Mouse (Mus musculus): Measurements from ENCODE around the gene Nudt9. TPM values are rescaled to one million over a fixed set of nuclear protein-coding genes. Genes with fewer than 3 reads are reported as not detected.

Nudt9 gene
- polyA plus RNA-seq, 1 experiment from 2014 or later: 57.3 TPM

DNA sequence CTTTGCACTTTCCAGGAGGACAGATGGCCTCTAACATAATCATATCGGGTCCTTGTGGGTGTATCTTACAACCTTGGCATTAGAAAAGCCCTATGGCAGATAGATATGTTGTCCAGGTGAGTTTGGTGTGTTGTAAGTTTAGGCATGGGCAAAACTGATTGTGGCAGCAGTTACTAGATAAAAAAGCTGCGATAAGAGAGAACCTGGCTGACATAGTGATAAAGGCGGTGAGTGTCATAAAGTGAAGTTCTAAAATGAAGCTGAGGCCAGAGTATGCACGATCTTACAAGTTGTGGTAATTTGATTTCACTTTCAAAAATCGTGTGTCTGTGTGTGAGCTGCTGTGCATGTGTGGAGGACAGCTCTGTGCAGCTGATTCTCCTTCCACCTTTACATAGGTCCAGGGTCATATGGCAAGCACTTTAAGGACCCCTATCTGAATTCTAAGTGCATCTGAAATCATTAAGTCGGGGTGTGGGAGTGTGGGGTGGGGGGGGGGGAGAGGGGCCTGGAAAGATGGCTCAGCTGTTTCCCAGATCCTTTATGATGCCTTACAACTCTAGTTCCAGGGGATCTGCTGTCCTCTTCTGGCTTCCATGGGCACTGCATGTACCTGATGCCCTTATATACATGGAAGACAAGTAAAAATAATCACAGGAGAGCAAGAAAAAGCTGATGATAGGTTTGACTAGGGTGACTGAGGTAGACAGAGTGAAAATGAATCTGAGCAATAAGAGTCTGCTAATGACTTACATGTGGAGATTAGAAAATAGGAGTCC lies 6.8 kb upstream of the Nudt9 start:
- no peaks in the 10 kb centered on the region for H3K9me3 ChIP-seq (replicated peaks)
- H3K4me2 ChIP-seq: no peak overlapping the region
- ATAC-seq (ENCODE audit: insufficient number of reproducible peaks, low FRiP score): no peak

DNA sequence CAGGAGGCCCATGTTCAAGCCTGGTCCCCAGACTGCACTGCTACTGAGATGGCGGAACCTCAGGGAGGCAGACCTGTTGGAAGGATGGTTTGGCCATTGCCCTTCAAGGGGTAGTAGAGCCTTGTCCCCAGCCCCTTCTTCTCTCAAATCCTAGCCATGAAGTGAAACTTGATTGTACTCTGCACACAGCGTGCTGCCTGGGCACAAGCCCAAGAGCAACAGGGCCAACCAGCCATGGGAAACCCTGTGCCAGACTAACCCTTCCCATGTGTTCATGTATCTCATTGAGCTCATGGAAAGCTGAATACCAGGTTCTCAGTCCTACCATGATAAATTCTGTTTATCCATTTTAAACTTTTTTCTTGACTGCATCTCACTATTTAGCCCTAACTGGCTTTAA lies 3.2 kb upstream of the Nudt9 start:
- peak overlapping the region; percentile 46; the same call in 1 of the 2 replicates for H3K27ac ChIP-seq (ENCODE audit: poor library complexity, severe bottlenecking)
- WGBS: 84% methylated on average over 2 of the region's 2 CpGs
- no peak for ATAC-seq (ENCODE audit: insufficient number of reproducible peaks, low FRiP score)
- no peaks in the 10 kb centered on the region for H3K36me3 ChIP-seq
- no peaks in the 10 kb centered on the region for H3K27me3 ChIP-seq (replicated peaks)
- no peaks in the 10 kb centered on the region for H3K9me3 ChIP-seq (replicated peaks)
- H3K9ac ChIP-seq: no peak overlapping the region
- H3K4me2 ChIP-seq: no peak overlapping the region
- H3K4me1 ChIP-seq (replicated peaks): peaks cover 14% of the 10 kb centered on the region
- H3K4me3 ChIP-seq: no peak overlapping the region

More for the DNA sequence above, 6.8 kb upstream of the Nudt9 start:
- peaks cover 10% of the 10 kb centered on the region for H3K4me1 ChIP-seq (replicated peaks)
- no peaks in the 10 kb centered on the region for H3K27me3 ChIP-seq (replicated peaks)
- no peak overlapping the region for H3K27ac ChIP-seq (ENCODE audit: poor library complexity, severe bottlenecking)
- 64% methylated on average over 6 of the region's 6 CpGs for WGBS
- H3K9ac ChIP-seq: no peak overlapping the region
- no peaks in the 10 kb centered on the region for H3K36me3 ChIP-seq
- no peak overlapping the region for H3K4me3 ChIP-seq

DNA sequence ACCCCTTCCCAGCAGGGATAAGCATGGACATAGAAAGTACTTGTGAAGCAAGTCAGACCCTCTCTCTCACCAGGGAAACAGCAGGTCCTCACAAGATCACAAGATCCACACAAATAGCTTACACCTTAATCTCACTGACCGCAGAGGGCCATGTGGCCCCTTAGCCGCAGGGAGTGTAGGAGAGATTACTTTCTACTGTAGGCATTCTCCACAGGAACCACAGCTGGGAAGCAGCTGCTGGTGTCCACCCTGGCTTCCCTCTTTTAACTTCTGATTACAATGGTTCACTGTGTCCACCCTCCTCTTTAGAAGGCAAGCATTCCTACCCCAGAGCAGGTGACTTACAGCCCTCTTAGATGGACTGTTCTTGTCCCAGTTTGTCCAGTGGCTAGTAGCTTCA lies 2.4 kb upstream of the Nudt9 start:
- Histone ChIP-seq H3K27ac (ENCODE audit: poor library complexity, severe bottlenecking) (peak overlapping the region; percentile 46; the same call in 1 of the 2 replicates), H3K4me3 (no peak overlapping the region), H3K9ac (no peak overlapping the region), H3K4me2 (no peak overlapping the region), H3K27me3 (replicated peaks) (no peaks in the 10 kb centered on the region), H3K4me1 (replicated peaks) (peaks cover 19% of the 10 kb centered on the region), H3K36me3 (no peaks in the 10 kb centered on the region), H3K9me3 (replicated peaks) (no peaks in the 10 kb centered on the region)
- ATAC-seq (ENCODE audit: insufficient number of reproducible peaks, low FRiP score): no peak
- WGBS: 14% methylated on average over 2 of the region's 2 CpGs

DNA sequence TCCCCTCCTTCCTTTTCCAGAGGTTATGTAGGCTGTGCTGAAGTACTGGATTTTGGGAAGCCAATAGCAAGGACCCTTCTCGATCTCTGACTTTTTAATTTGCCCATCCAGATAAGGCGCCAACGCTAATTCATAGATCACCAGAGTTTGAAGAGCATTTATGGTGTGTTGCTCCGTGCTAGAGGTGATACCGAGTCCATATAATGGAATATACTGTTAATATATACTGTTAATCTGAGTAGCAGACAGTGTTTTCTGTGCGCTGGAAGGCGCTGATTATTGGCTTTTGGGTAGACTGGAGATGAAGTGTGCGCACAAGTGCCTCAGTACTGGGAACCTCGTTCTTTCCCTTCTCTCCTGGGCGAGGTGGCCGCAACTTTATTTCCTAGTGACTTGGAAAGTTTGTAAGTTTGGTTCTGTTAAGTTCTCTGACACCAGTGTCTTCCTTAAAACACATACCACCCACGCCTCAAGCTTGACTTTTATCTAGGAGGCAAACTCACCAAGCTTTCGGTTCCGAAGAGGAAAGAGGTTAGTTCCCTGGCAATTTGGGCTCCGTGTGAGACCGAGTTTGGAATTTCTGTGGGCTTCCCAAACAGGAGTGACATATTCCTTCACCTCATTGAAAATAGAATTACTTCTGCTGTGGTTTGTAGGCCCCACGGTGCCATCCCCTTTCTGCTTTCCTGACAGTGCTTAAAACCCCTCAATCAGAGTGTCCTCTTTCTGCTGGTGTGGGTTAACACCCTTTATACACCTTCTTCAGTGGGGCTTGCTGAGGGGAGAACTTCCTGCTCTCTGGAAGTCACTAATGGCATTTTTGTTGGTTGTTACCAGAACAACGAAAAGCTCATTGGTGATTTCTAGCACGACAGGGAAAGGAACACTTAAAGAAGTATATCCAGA lies 1.3 kb downstream of the Nudt9 start:
- no peaks in the 10 kb centered on the region for H3K9me3 ChIP-seq (replicated peaks)
- H3K4me3 ChIP-seq: peak overlapping the region; percentile 85
- peaks cover 21% of the 10 kb centered on the region for H3K36me3 ChIP-seq
- 3% methylated on average over 19 of the region's 19 CpGs for WGBS
- peaks cover 19% of the 10 kb centered on the region for H3K4me1 ChIP-seq (replicated peaks)
- peak overlapping the region; percentile 94 for H3K9ac ChIP-seq
- peak overlapping the region; percentile 79 for H3K27ac ChIP-seq (ENCODE audit: poor library complexity, severe bottlenecking)
- no peak for ATAC-seq (ENCODE audit: insufficient number of reproducible peaks, low FRiP score)
- H3K4me2 ChIP-seq: peak overlapping the region; percentile 78
- no peaks in the 10 kb centered on the region for H3K27me3 ChIP-seq (replicated peaks)

DNA sequence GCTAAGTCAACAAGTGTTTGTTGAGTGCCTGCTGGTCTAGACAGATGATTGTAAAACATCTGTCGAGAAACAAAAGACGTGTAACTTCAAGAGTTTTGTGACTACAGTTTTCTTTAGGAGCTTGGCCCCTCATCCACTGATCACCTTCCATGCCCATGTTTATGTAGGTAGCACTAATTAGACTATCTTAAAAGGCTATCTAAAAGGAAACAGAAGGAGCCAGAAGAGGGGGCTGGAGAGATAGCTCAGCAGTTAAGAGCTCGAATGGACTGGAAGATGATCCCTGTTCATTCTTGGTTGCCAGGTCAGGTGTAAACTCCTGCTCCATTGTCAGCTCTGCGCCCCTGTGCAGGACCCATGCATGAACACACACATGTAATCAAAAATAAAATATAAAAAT lies 2.0 kb downstream of the Nudt9 start:
- 44% methylated on average over 4 of the region's 4 CpGs for WGBS
- Histone ChIP-seq H3K9me3 (replicated peaks) (no peaks in the 10 kb centered on the region), H3K4me3 (peak overlapping the region; percentile 85), H3K9ac (peak overlapping the region; percentile 94; the same call in 1 of the 2 replicates), H3K4me1 (replicated peaks) (peaks cover 19% of the 10 kb centered on the region), H3K27me3 (replicated peaks) (no peaks in the 10 kb centered on the region), H3K36me3 (peaks cover 23% of the 10 kb centered on the region), H3K27ac (ENCODE audit: poor library complexity, severe bottlenecking) (no peak overlapping the region), H3K4me2 (peak overlapping the region; percentile 78)
- no peak for ATAC-seq (ENCODE audit: insufficient number of reproducible peaks, low FRiP score)

DNA sequence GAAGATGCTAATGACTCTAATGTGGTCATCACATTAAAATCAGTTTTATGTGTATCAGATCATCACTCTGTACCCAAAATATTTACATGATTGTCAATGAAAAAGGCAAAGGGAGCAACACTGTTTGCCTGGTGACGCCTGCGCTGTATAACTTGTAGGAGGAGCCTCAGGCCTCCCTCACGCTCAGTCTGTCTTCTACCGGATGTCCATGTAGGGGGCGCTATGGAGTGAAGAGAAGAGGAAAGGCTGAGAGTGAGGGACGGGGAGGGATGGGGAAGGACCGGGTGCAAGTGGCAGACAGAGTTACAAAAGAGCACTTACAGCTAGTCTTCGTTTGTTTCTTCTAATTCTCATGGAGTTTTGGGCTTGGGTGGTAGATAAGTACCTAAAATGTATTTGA lies 6.8 kb downstream of the Nudt9 start:
- Histone ChIP-seq H3K4me3 (no peak overlapping the region), H3K27me3 (replicated peaks) (no peaks in the 10 kb centered on the region), H3K9ac (no peak overlapping the region), H3K36me3 (peaks cover 38% of the 10 kb centered on the region), H3K4me1 (replicated peaks) (0 out of 2 replicates have a peak, but pooled peaks cover 4% of the 10 kb centered on the region), H3K27ac (ENCODE audit: poor library complexity, severe bottlenecking) (no peak overlapping the region), H3K9me3 (replicated peaks) (no peaks in the 10 kb centered on the region), H3K4me2 (no peak overlapping the region)
- no peak for ATAC-seq (ENCODE audit: insufficient number of reproducible peaks, low FRiP score)
- 66% methylated on average over 8 of the region's 8 CpGs for WGBS

DNA sequence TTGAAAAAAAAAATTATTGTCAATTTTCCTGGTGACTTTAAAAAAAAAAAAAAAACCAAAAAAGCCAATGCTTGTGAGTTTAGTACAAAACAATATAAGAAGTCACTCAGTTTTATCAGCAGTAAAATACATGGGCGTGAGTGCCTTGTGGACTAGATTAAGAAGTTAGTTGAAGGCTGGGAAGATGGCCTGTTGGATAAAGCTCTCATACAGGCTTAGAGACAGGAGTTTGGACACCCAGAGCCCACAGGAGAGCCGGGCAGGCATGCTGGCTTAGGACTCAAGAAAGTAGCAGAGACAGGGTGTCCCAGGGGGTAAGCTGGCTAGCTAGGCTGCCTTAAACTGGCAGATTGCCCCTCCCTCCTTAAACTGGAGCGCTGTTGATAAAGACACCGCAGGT lies 8.8 kb downstream of the Nudt9 start:
- H3K9me3 ChIP-seq (replicated peaks): no peaks in the 10 kb centered on the region
- no peak overlapping the region for H3K4me3 ChIP-seq
- H3K9ac ChIP-seq: no peak overlapping the region
- H3K4me2 ChIP-seq: no peak overlapping the region
- no peaks in the 10 kb centered on the region for H3K27me3 ChIP-seq (replicated peaks)
- no peak for ATAC-seq (ENCODE audit: insufficient number of reproducible peaks, low FRiP score)
- no peak overlapping the region for H3K27ac ChIP-seq (ENCODE audit: poor library complexity, severe bottlenecking)
- 84% methylated on average over 4 of the region's 4 CpGs for WGBS
- no peaks in the 10 kb centered on the region for H3K4me1 ChIP-seq (replicated peaks)
- peaks cover 53% of the 10 kb centered on the region for H3K36me3 ChIP-seq

DNA sequence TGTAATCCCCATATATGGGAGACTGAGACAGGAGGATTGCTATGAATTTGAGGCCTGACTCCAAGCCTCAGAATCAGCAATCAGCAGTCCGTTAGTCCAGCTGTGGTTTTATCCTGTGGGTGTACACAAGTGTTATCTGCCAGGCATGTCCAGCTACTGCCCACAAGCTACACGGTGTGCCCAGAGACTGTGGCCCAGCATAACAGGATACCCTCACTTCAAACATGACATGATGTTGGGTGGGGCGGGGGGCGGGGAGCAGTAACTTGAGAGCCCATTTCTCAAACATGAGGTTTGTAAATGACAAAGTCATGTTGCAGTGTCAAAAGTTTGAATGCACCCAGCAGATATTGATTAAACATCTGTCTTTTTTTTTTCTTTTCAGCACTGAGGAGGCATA lies 9.7 kb downstream of the Nudt9 start:
- Histone ChIP-seq H3K4me3 (no peak overlapping the region), H3K27me3 (replicated peaks) (no peaks in the 10 kb centered on the region), H3K4me1 (replicated peaks) (no peaks in the 10 kb centered on the region), H3K9me3 (replicated peaks) (no peaks in the 10 kb centered on the region), H3K36me3 (peaks cover 58% of the 10 kb centered on the region), H3K9ac (no peak overlapping the region), H3K4me2 (no peak overlapping the region), H3K27ac (ENCODE audit: poor library complexity, severe bottlenecking) (no peak overlapping the region)
- no peak for ATAC-seq (ENCODE audit: insufficient number of reproducible peaks, low FRiP score)
- 80% methylated on average over 4 of the region's 4 CpGs for WGBS

DNA sequence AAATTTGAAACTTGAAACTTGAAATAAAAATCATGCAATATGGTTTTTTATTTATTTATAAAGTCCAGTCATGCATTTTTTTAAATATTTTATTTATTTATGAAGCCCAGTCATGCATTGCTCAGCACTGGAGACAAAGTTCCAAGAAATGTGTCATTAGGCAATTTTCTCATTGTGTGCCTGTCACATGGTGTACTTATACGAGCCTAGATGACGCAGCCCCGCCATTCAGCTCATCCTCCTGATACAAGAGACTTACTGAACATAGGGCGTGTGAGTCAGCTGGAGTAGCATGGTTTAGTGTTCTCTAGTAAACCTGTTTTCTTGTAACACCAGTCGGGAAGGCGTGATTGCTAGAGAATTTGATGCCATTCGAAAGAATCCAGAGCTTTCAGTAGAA lies 10.2 kb downstream of the Nudt9 start:
- Histone ChIP-seq H3K4me1 (replicated peaks) (no peaks in the 10 kb centered on the region), H3K27ac (ENCODE audit: poor library complexity, severe bottlenecking) (no peak overlapping the region), H3K4me2 (no peak overlapping the region), H3K9me3 (replicated peaks) (no peaks in the 10 kb centered on the region), H3K9ac (no peak overlapping the region), H3K4me3 (no peak overlapping the region), H3K27me3 (replicated peaks) (no peaks in the 10 kb centered on the region), H3K36me3 (peaks cover 58% of the 10 kb centered on the region)
- ATAC-seq (ENCODE audit: insufficient number of reproducible peaks, low FRiP score): no peak
- WGBS: 91% methylated on average over 7 of the region's 7 CpGs

DNA sequence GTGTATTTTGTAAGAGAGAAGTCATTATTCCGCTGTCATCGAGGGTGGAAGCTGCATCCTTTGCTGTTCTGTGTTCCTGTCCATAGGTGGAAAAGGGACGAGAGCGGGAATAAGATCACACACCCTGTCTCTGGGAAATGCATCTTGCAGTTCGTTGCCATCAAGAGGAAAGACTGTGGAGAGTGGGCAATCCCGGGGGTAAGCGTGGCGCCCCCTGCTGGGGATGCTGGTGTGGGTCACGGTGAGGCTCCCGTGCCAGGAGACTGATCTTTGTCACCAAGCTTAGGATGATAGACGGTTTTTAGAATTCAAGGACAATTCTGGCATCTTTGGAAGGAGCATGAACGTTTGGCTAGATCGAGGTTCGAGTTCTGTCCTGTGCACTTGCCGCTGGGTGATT lies 11.9 kb downstream of the Nudt9 start:
- Histone ChIP-seq H3K27ac (ENCODE audit: poor library complexity, severe bottlenecking) (no peak overlapping the region), H3K9ac (no peak overlapping the region), H3K36me3 (peaks cover 61% of the 10 kb centered on the region), H3K4me2 (no peak overlapping the region), H3K4me3 (no peak overlapping the region), H3K9me3 (replicated peaks) (no peaks in the 10 kb centered on the region), H3K27me3 (replicated peaks) (no peaks in the 10 kb centered on the region), H3K4me1 (replicated peaks) (no peaks in the 10 kb centered on the region)
- no peak for ATAC-seq (ENCODE audit: insufficient number of reproducible peaks, low FRiP score)
- 65% methylated on average over 15 of the region's 15 CpGs for WGBS

DNA sequence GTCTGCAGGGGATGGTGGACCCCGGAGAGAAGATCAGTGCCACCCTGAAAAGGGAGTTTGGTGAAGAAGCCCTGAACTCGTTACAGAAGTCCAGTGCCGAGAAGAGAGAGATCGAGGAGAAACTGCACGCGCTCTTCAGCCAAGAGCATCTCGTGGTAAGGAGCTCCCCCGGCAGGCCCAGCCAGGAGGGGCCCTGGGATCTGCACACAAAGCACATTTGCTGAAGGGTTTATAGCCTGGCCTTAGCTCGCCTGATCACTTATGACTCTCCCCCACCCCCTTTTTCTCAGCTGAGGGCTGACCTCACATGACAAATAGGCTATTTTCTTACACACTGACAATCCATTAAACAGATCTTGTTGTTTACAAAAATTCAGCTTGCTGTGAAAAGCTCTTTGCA lies 13.5 kb downstream of the Nudt9 start:
- Histone ChIP-seq H3K9me3 (replicated peaks) (no peaks in the 10 kb centered on the region), H3K4me1 (replicated peaks) (no peaks in the 10 kb centered on the region), H3K27me3 (replicated peaks) (no peaks in the 10 kb centered on the region), H3K9ac (no peak overlapping the region), H3K27ac (ENCODE audit: poor library complexity, severe bottlenecking) (no peak overlapping the region), H3K4me3 (no peak overlapping the region), H3K36me3 (peaks cover 70% of the 10 kb centered on the region), H3K4me2 (no peak overlapping the region)
- ATAC-seq (ENCODE audit: insufficient number of reproducible peaks, low FRiP score): no peak
- 90% methylated on average over 9 of the region's 9 CpGs for WGBS

Measured in heart, embryonic 12.5 days (tissue).